ENCODE assay signal across 12 mouse cellular contexts in the genomic region with DNA sequence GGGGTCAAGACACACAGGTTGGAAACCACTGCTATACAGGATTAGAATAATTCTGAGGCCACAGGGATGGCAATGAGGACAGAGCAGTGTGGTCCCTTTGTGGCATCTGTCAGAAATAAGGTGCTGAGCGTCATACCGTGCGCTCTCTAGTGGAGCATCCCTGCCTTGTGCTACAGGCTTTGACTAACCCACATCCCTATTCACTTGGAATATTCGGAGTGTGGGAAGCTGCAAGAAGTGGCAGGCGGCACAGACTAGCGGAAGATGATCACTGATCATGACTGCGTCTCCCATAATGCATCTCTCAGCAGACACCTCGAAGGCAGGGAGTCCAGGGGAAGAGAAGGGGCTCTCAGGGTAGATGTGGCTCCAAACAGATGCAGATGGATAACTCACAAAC. TPM values are rescaled to one million over a fixed set of nuclear protein-coding genes. Genes with fewer than 3 reads are reported as not detected.
A peak's percentile ranks its signal among the peaks of the same experiment; 100 is the strongest.
DNase-seq lines count a peak whose midpoint lies in the region; ATAC-seq lines count a peak whose summit lies in the region.
"Had no signal": no experiment of that assay in that cellular context is flagged by ENCODE, and none has a peak within 500 bp of the region (broad histone marks: within the 10 kb centered on the region; RNA-seq: fewer than 3 reads in every experiment).

No protein-coding gene starts in this region.

- no peak for DNase-seq in forebrain, embryonic 11.5 days (ENCODE audit: low spot score)
- peak; percentile 50 to 71 for DNase-seq in left cerebral cortex, adult 9 months (ENCODE audit: low spot score in 2 of 2)
- DNase-seq in urinary bladder, postnatal 36 days (ENCODE audit: low spot score in 2 of 2), result no peak
- DNase-seq in urinary bladder, postnatal 14 days (ENCODE audit: low spot score), result no peak
- DNase-seq in retina, embryonic 14.5 days (ENCODE audit: low spot score), result no peak
- DNase-seq: adrenal gland, adult 8-10 months had no signal

- WGBS in forebrain, embryonic 15.5 days, result 76% methylated on average over 8 of the region's 8 CpGs
- 78% methylated on average over 8 of the region's 8 CpGs for WGBS in forebrain, embryonic 11.5 days
- WGBS in midbrain, embryonic 13.5 days, result 71% methylated on average over 8 of the region's 8 CpGs
- WGBS in midbrain, embryonic 16.5 days, result 69% methylated on average over 8 of the region's 8 CpGs

- H3K36me3 ChIP-seq in forebrain, embryonic 15.5 days, result no peaks in the 10 kb centered on the region
- H3K36me3 ChIP-seq in forebrain, embryonic 11.5 days (ENCODE audit: control insufficient read depth, insufficient read depth, low read length), result no peaks in the 10 kb centered on the region
- H3K36me3 ChIP-seq in midbrain, embryonic 13.5 days, result no peaks in the 10 kb centered on the region
- H3K36me3 ChIP-seq in midbrain, embryonic 16.5 days (ENCODE audit: control insufficient read depth, insufficient read depth, low read length), result no peaks in the 10 kb centered on the region
- H3K36me3 ChIP-seq: embryonic facial prominence, embryonic 12.5 days had no signal

- H3K4me3 ChIP-seq in forebrain, embryonic 15.5 days, result no peak overlapping the region
- H3K4me3 ChIP-seq in forebrain, embryonic 11.5 days (ENCODE audit: low read depth, low read length), result no peak overlapping the region
- no peak overlapping the region for H3K4me3 ChIP-seq in midbrain, embryonic 13.5 days (replicated peaks)
- H3K4me3 ChIP-seq in midbrain, embryonic 16.5 days (ENCODE audit: low read depth, low read length), result no peak overlapping the region
- H3K4me3 ChIP-seq: embryonic facial prominence, embryonic 12.5 days; megakaryocyte, embryonic 14.5 days had no signal

- no peaks in the 10 kb centered on the region for H3K27me3 ChIP-seq in forebrain, embryonic 15.5 days
- no peaks in the 10 kb centered on the region for H3K27me3 ChIP-seq in forebrain, embryonic 11.5 days (ENCODE audit: control insufficient read depth, insufficient read depth, low read length)
- no peaks in the 10 kb centered on the region for H3K27me3 ChIP-seq in midbrain, embryonic 13.5 days
- H3K27me3 ChIP-seq in midbrain, embryonic 16.5 days (ENCODE audit: control insufficient read depth, insufficient read depth, low read depth, low read length), result no peaks in the 10 kb centered on the region
- H3K27me3 ChIP-seq: embryonic facial prominence, embryonic 12.5 days had no signal

- no peak overlapping the region for H3K4me2 ChIP-seq in forebrain, embryonic 15.5 days (replicated peaks)
- no peak overlapping the region for H3K4me2 ChIP-seq in forebrain, embryonic 11.5 days (ENCODE audit: low read depth, low read length, severe bottlenecking)
- no peak overlapping the region for H3K4me2 ChIP-seq in midbrain, embryonic 13.5 days (replicated peaks)
- no peak overlapping the region for H3K4me2 ChIP-seq in midbrain, embryonic 16.5 days (ENCODE audit: low read length)
- H3K4me2 ChIP-seq: embryonic facial prominence, embryonic 12.5 days had no signal

- H3K27ac ChIP-seq in forebrain, embryonic 15.5 days (replicated peaks), result no peak overlapping the region
- no peak overlapping the region for H3K27ac ChIP-seq in forebrain, embryonic 11.5 days (ENCODE audit: low read depth, low read length)
- H3K27ac ChIP-seq in midbrain, embryonic 13.5 days, result peak overlapping the region; percentile 51; the same call in 1 of the 2 replicates
- no peak overlapping the region for H3K27ac ChIP-seq in midbrain, embryonic 16.5 days (ENCODE audit: low read length)
- H3K27ac ChIP-seq: embryonic facial prominence, embryonic 12.5 days; liver, embryonic 14.5 days had no signal

- no peaks in the 10 kb centered on the region for H3K9me3 ChIP-seq in forebrain, embryonic 15.5 days
- no peaks in the 10 kb centered on the region for H3K9me3 ChIP-seq in forebrain, embryonic 11.5 days (ENCODE audit: control insufficient read depth, low read length)
- H3K9me3 ChIP-seq in midbrain, embryonic 13.5 days, result no peaks in the 10 kb centered on the region
- H3K9me3 ChIP-seq in midbrain, embryonic 16.5 days (replicated peaks; ENCODE audit: control insufficient read depth, low read length, poor library complexity, severe bottlenecking), result no peaks in the 10 kb centered on the region
- H3K9me3 ChIP-seq: embryonic facial prominence, embryonic 12.5 days; megakaryocyte, embryonic 14.5 days had no signal

- H3K4me1 ChIP-seq in forebrain, embryonic 15.5 days, result peaks cover 21% of the 10 kb centered on the region
- 0 out of 2 replicates have a peak, but pooled peaks cover 2% of the 10 kb centered on the region for H3K4me1 ChIP-seq in forebrain, embryonic 11.5 days (replicated peaks; ENCODE audit: control insufficient read depth, insufficient read depth, low read length)
- H3K4me1 ChIP-seq in midbrain, embryonic 13.5 days (replicated peaks), result peaks cover 30% of the 10 kb centered on the region
- H3K4me1 ChIP-seq in midbrain, embryonic 16.5 days (ENCODE audit: control insufficient read depth, insufficient read depth, low read length), result peaks cover 9% of the 10 kb centered on the region

- H3K9ac ChIP-seq in forebrain, embryonic 15.5 days (replicated peaks), result no peak overlapping the region
- H3K9ac ChIP-seq in forebrain, embryonic 11.5 days (ENCODE audit: low read length), result no peak overlapping the region
- no peak overlapping the region for H3K9ac ChIP-seq in midbrain, embryonic 13.5 days (replicated peaks)
- no peak overlapping the region for H3K9ac ChIP-seq in midbrain, embryonic 16.5 days (ENCODE audit: low read depth, low read length)
- H3K9ac ChIP-seq: embryonic facial prominence, embryonic 12.5 days; liver, embryonic 14.5 days had no signal

- ATAC-seq in forebrain, embryonic 15.5 days (replicated peaks), result peak; percentile 58; the same call in 1 of the 2 replicates
- no peak for ATAC-seq in forebrain, embryonic 11.5 days (replicated peaks; ENCODE audit: low FRiP score)
- ATAC-seq in midbrain, embryonic 13.5 days, result no peak
- ATAC-seq in midbrain, embryonic 16.5 days, result no peak

RNA-seq across cellular contexts. Expression of a gene that starts 47.5 kb away (rescaled TPM):
- polyA plus RNA-seq in forebrain, embryonic 15.5 days (2015; fragmentation: Nextera tagmentation; extraction: Ambion mirVana), result 36.4 and 38.8 TPM in 2 replicates
- polyA plus RNA-seq in forebrain, embryonic 11.5 days (2014; fragmentation: Nextera tagmentation; extraction: Ambion mirVana), result 21.3 and 22.4 TPM in 2 replicates
- polyA plus RNA-seq in midbrain, embryonic 13.5 days (2015; fragmentation: Nextera tagmentation; extraction: Ambion mirVana), result 38.5 and 39.6 TPM in 2 replicates
- polyA plus RNA-seq in midbrain, embryonic 16.5 days (2015; fragmentation: Nextera tagmentation; extraction: Ambion mirVana), result 31.3 and 33.2 TPM in 2 replicates

Comparison
In these comparisons a context has a peak if more than half of its experiments do, and no peak if none do; other contexts are left out.
1. DNase-seq: peak in left cerebral cortex, adult 9 months (2 of 2); none in forebrain, embryonic 11.5 days (single experiment), urinary bladder, postnatal 36 days (0 of 2), urinary bladder, postnatal 14 days (single experiment) and retina, embryonic 14.5 days (single experiment).